Mouse (Mus musculus) neural tube, embryonic 13.5 days (tissue): ENCODE measurements at regions not wholly inside any gene's neighbourhood (a gene's known extent, or its start where the extent isn't known, plus 50 kb on each side); places are given as distances from the start of the nearest gene placed in this dataset.

Experiments used
- ATAC-seq: fragments of 200-750 bp; cut with Nextera tagmentation; 2 replicates; pipeline ENCODE4 v1.8.0; 2017; ENCODE audit warnings: low read depth, mild to moderate bottlenecking, moderate TSS enrichment, moderate library complexity
- H3K27ac ChIP-seq: fragments of 300-500 bp; sonication (generic); replicated peaks from 2 replicates; pipeline ENCODE4 v1.5.1; 2015; ENCODE audit warnings: moderate library complexity, mild to moderate bottlenecking, inconsistent platforms
- H3K27me3 ChIP-seq: fragments of 300-500 bp; sonication (generic); 2 replicates; pipeline ENCODE4 v1.6.1; 2015; ENCODE audit warnings: mild to moderate bottlenecking, inconsistent platforms
- H3K36me3 ChIP-seq: fragments of 300-500 bp; sonication (generic); 2 replicates; pipeline ENCODE4 v1.6.1; 2015; ENCODE audit warnings: mild to moderate bottlenecking, inconsistent platforms
- H3K4me1 ChIP-seq: fragments of 300-500 bp; sonication (generic); replicated peaks from 2 replicates; pipeline ENCODE4 v1.6.1; 2015; ENCODE audit warnings: inconsistent platforms
- H3K4me2 ChIP-seq: fragments of 300-500 bp; sonication (generic); 2 replicates; pipeline ENCODE4 v1.6.1; 2015; ENCODE audit warnings: inconsistent platforms, mild to moderate bottlenecking, moderate library complexity
- H3K4me3 ChIP-seq: fragments of 300-500 bp; sonication (generic); 2 replicates; pipeline ENCODE4 v1.5.1; 2015; ENCODE audit warnings: mild to moderate bottlenecking, inconsistent platforms
- H3K9ac ChIP-seq: fragments of 300-500 bp; sonication (generic); 2 replicates; pipeline ENCODE4 v1.6.1; 2015; ENCODE audit warnings: moderate library complexity, mild to moderate bottlenecking, inconsistent platforms
- H3K9me3 ChIP-seq: fragments of 300-500 bp; sonication (generic); 2 replicates; pipeline ENCODE4 v1.6.1; 2016; ENCODE audit warnings: inconsistent platforms
- WGBS: fragments of 180-500 bp; shearing (Covaris S2); methylation state at CpG from one replicate; pipeline ENCODE4 v1.1.7; 2015; 5-methylcytosine and 5-hydroxymethylcytosine counted together

DNA sequence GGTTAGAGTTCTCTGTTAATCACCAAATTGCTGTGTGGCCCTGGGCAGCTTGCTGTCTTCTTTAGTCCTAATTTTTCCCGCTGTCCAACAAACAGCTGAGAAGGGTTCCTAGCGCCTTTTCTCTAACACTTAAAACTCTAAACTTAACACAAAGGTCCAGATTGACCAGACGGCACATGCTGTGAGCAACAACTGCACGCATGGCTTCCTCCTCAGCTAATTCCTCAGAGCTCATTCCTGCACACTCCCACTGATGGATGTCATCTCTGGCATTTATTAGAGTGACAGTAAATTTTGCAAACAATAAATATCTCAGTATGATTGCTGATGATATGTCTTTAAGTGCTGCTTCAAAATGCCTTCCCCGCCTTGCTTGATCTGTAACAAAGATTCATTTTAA, 2007.5 kb upstream of the Lrrc6 start:
- H3K27me3 ChIP-seq: no peaks in the 10 kb centered on the region
- no peaks in the 10 kb centered on the region for H3K36me3 ChIP-seq
- H3K4me1 ChIP-seq: peaks cover 1% of the 10 kb centered on the region
- no peak overlapping the region for H3K4me3 ChIP-seq
- H3K9me3 ChIP-seq: no peaks in the 10 kb centered on the region
- no peak overlapping the region for H3K4me2 ChIP-seq
- ATAC-seq: no peak
- H3K9ac ChIP-seq: no peak overlapping the region
- H3K27ac ChIP-seq: no peak overlapping the region
- WGBS: 79% methylated on average over 5 of the region's 5 CpGs

GRCm38 (mm10) chr15:68506093-68506492, 2005.4 kb upstream of the Lrrc6 start:
- no peak for ATAC-seq
- Histone ChIP-seq H3K27ac (no peak overlapping the region), H3K9me3 (no peaks in the 10 kb centered on the region), H3K4me3 (no peak overlapping the region), H3K9ac (no peak overlapping the region), H3K4me2 (no peak overlapping the region), H3K27me3 (no peaks in the 10 kb centered on the region), H3K4me1 (peaks cover 14% of the 10 kb centered on the region), H3K36me3 (no peaks in the 10 kb centered on the region)
- WGBS: 71% methylated on average over 2 of the region's 2 CpGs

GRCm38 (mm10) chr15:68496438-68496837, 1995.7 kb upstream of the Lrrc6 start:
- Histone ChIP-seq H3K4me3 (no peak overlapping the region), H3K4me2 (no peak overlapping the region), H3K4me1 (no peaks in the 10 kb centered on the region), H3K27me3 (no peaks in the 10 kb centered on the region), H3K36me3 (no peaks in the 10 kb centered on the region), H3K27ac (no peak overlapping the region), H3K9me3 (no peaks in the 10 kb centered on the region), H3K9ac (no peak overlapping the region)
- 85% methylated on average over 2 of the region's 2 CpGs for WGBS
- ATAC-seq: no peak

DNA sequence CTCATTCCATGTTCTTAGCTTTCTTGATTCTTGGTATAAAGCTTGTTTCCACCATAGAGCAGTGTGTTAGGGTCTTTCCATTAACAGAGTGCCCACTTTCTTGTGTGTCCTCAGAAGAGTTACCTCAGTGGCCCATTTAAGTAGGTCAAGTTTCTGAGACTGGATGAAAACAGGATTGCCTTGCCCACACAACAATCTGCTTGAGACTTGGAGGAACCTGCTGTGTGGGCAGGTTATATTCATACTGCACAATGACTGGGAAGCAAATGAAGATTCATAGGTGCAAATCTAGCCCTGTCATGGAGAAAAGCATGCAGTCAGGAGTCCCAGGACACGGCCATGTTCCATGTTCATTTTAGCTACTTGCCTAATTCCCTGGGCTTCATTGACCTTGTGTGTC, 1984.1 kb upstream of the Lrrc6 start:
- no peaks in the 10 kb centered on the region for H3K36me3 ChIP-seq
- H3K4me3 ChIP-seq: no peak overlapping the region
- H3K4me1 ChIP-seq: no peaks in the 10 kb centered on the region
- H3K4me2 ChIP-seq: no peak overlapping the region
- no peak overlapping the region for H3K27ac ChIP-seq
- no peak for ATAC-seq
- H3K27me3 ChIP-seq: no peaks in the 10 kb centered on the region
- no peaks in the 10 kb centered on the region for H3K9me3 ChIP-seq
- no peak overlapping the region for H3K9ac ChIP-seq
- 90% methylated on average over 1 of the region's 1 CpGs for WGBS

- Histone ChIP-seq H3K4me3 (no peak overlapping the region), H3K27ac (no peak overlapping the region), H3K9me3 (no peaks in the 10 kb centered on the region), H3K4me1 (no peaks in the 10 kb centered on the region), H3K9ac (no peak overlapping the region), H3K36me3 (no peaks in the 10 kb centered on the region), H3K4me2 (no peak overlapping the region), H3K27me3 (no peaks in the 10 kb centered on the region)
- ATAC-seq: no peak
- 89% methylated on average over 5 of the region's 5 CpGs for WGBS
Observed at GRCm38 (mm10) chr15:68477745-68478144, 1977.0 kb upstream of the Lrrc6 start.

DNA sequence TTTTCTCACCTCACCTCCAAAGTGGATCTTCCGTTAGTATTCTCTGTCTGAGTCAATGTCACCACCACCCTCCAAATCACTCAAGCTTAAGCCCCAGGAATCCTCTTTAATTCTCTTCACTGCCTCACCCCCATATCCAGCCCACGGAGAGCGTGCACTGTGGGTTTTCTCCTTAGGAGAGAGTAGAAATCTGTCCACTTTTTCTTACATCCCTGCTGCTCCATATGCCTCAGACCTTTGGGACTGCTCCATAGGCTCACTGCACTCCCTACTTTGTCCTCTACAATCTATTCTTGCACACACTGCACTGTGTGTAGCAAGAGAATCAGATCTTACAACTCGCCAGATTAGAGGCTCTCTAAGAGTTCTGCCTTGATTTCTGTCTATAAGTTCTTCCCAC, 1971.2 kb upstream of the Lrrc6 start:
- Histone ChIP-seq H3K4me3 (no peak overlapping the region), H3K36me3 (no peaks in the 10 kb centered on the region), H3K4me1 (no peaks in the 10 kb centered on the region), H3K4me2 (no peak overlapping the region), H3K9me3 (no peaks in the 10 kb centered on the region), H3K27ac (no peak overlapping the region), H3K9ac (no peak overlapping the region), H3K27me3 (no peaks in the 10 kb centered on the region)
- no peak for ATAC-seq
- WGBS: 89% methylated on average over 4 of the region's 4 CpGs

GRCm38 (mm10) chr15:68462851-68463250, 1962.1 kb upstream of the Lrrc6 start:
- no peaks in the 10 kb centered on the region for H3K36me3 ChIP-seq
- H3K27me3 ChIP-seq: no peaks in the 10 kb centered on the region
- H3K9me3 ChIP-seq: no peaks in the 10 kb centered on the region
- H3K4me3 ChIP-seq: no peak overlapping the region
- H3K4me1 ChIP-seq: no peaks in the 10 kb centered on the region
- H3K27ac ChIP-seq: no peak overlapping the region
- ATAC-seq: no peak
- no peak overlapping the region for H3K4me2 ChIP-seq
- no peak overlapping the region for H3K9ac ChIP-seq
- 72% methylated on average over 3 of the region's 3 CpGs for WGBS

DNA sequence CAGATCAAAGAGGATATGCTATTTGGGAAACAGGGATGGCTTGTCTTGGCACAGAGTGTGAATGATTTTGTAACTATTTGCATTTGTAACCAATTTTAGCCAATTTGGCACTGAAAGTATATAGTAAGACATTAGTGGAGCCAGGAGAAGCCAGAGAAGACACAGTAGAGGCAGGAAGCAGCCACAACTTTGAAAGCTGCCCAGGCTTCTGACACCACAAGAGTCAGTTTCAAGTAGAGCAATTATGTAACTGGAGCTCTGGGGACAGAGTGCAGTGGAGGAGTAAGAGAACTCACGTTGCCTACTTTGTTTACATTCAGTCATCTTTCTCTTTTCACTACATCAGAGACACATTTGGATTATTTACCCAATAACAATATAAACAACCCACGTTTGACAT, 1956.5 kb upstream of the Lrrc6 start:
- Histone ChIP-seq H3K27me3 (no peaks in the 10 kb centered on the region), H3K9ac (no peak overlapping the region), H3K4me1 (no peaks in the 10 kb centered on the region), H3K36me3 (no peaks in the 10 kb centered on the region), H3K4me3 (no peak overlapping the region), H3K4me2 (no peak overlapping the region), H3K9me3 (no peaks in the 10 kb centered on the region), H3K27ac (no peak overlapping the region)
- 69% methylated on average over 2 of the region's 2 CpGs for WGBS
- ATAC-seq: no peak

DNA sequence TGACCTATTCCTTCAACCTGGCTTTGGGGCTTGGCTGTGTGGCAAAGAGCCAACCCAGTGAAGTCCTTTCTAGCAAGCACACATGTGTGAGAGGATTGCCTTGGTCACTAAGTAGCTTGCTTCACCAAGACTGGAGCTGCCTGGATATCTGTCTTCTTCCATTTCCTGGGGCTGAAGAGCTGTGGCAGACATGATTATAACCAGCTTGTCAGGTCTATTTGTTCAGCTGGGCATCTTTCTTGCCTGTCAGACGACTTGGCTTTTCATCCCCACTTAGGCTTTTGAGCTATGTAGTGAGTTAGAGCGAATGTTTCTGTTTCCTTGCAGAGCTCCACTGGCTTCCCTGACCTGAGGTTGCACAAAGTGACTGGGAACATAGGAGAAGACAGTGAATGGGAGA, 1951.3 kb upstream of the Lrrc6 start:
- Histone ChIP-seq H3K27ac (no peak overlapping the region), H3K4me3 (no peak overlapping the region), H3K9me3 (no peaks in the 10 kb centered on the region), H3K9ac (no peak overlapping the region), H3K36me3 (no peaks in the 10 kb centered on the region), H3K4me1 (no peaks in the 10 kb centered on the region), H3K27me3 (no peaks in the 10 kb centered on the region), H3K4me2 (no peak overlapping the region)
- ATAC-seq: no peak
- 63% methylated on average over 2 of the region's 2 CpGs for WGBS

GRCm38 (mm10) chr15:68445341-68445740, 1944.6 kb upstream of the Lrrc6 start:
- Histone ChIP-seq H3K4me1 (no peaks in the 10 kb centered on the region), H3K27me3 (no peaks in the 10 kb centered on the region), H3K36me3 (no peaks in the 10 kb centered on the region), H3K4me3 (no peak overlapping the region), H3K9ac (no peak overlapping the region), H3K4me2 (no peak overlapping the region), H3K9me3 (no peaks in the 10 kb centered on the region), H3K27ac (no peak overlapping the region)
- 68% methylated on average over 7 of the region's 7 CpGs for WGBS
- no peak for ATAC-seq

GRCm38 (mm10) chr15:68440636-68441035, 1939.9 kb upstream of the Lrrc6 start:
- Histone ChIP-seq H3K9ac (no peak overlapping the region), H3K27ac (no peak overlapping the region), H3K4me2 (no peak overlapping the region), H3K36me3 (no peaks in the 10 kb centered on the region), H3K27me3 (no peaks in the 10 kb centered on the region), H3K4me3 (no peak overlapping the region), H3K9me3 (no peaks in the 10 kb centered on the region), H3K4me1 (no peaks in the 10 kb centered on the region)
- WGBS: 70% methylated on average over 9 of the region's 9 CpGs
- ATAC-seq: no peak

- no peak for ATAC-seq
- Histone ChIP-seq H3K36me3 (no peaks in the 10 kb centered on the region), H3K27me3 (no peaks in the 10 kb centered on the region), H3K4me1 (no peaks in the 10 kb centered on the region), H3K4me2 (no peak overlapping the region), H3K27ac (no peak overlapping the region), H3K9ac (no peak overlapping the region), H3K9me3 (no peaks in the 10 kb centered on the region), H3K4me3 (no peak overlapping the region)
- WGBS: 66% methylated on average over 3 of the region's 3 CpGs
Observed at GRCm38 (mm10) chr15:68435961-68436360, 1935.3 kb upstream of the Lrrc6 start.

DNA sequence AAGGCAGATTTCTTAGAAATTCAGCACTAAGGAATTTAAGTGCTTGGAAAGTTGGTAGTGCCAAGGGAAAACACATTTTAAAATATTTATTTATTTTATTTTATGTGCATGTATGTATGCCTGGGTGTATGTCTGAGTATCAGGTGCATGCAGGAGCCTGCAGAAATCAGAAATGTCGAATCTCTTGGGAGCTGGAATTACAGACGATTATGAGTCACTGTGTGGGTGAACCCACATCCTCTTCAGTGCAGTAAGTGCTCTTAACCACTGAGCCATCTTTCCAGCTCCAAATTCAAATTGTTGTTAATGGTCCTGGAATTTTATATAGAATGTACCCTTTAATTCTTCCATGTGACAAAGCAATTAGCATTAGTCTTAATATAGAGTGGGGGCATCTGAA, 1930.5 kb upstream of the Lrrc6 start:
- H3K27me3 ChIP-seq: no peaks in the 10 kb centered on the region; the same call in 1 of the 2 replicates
- WGBS: 77% methylated on average over 2 of the region's 2 CpGs
- H3K9ac ChIP-seq: no peak overlapping the region
- H3K27ac ChIP-seq: no peak overlapping the region
- no peaks in the 10 kb centered on the region for H3K4me1 ChIP-seq
- no peak overlapping the region for H3K4me3 ChIP-seq
- H3K9me3 ChIP-seq: no peaks in the 10 kb centered on the region
- no peak for ATAC-seq
- no peak overlapping the region for H3K4me2 ChIP-seq
- H3K36me3 ChIP-seq: no peaks in the 10 kb centered on the region
